Mouse (Mus musculus) B cell, adult 62 days (primary cell): ENCODE data around the gene Actn3. TPM values are rescaled to one million over a fixed set of nuclear protein-coding genes. Genes with fewer than 3 reads are reported as not detected.

Source experiments
- total RNA-seq: library from RNA; stranded (reverse); gene quantifications from 4 replicates; pipeline ENCODE4 v1.2.4, GENCODE M21; 2023

Actn3 gene
- not detected in 4 replicates for total RNA-seq

DNA sequence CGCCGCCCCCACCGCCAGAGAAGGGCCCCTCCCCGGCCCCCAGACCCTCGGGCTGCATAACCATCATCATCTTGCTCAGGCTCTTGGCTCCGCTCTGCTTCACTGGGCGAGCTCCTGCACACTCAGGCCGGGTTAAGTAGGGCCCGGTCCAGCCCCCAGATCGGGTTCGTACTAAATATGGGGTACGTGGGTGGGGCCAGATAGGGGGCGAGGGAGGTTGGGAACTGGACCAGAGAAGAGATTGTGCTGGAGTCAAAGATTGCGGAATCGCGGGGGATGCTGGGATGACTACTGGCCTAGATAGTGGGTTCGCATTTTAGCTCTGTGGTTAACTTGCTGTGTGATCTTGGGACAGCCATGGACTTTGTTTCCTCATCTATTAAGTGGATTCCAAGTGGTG, at the start of gene Actn3:
Gene Actn3, minus strand, starts transcription at position 125 of the 400 bp plus-strand sequence.

GRCm38 (mm10) chr19:4905979-4906794, 28.5 kb upstream of the Actn3 start, which contains the start of gene Bbs1:
Gene Bbs1 (minus strand): TSS chr19:4906628.

GRCm38 (mm10) chr19:4878405-4879323, 955 bp upstream of the Actn3 start, which contains the start of gene Zdhhc24:
Gene Zdhhc24 (plus strand): TSS chr19:4878668.

DNA sequence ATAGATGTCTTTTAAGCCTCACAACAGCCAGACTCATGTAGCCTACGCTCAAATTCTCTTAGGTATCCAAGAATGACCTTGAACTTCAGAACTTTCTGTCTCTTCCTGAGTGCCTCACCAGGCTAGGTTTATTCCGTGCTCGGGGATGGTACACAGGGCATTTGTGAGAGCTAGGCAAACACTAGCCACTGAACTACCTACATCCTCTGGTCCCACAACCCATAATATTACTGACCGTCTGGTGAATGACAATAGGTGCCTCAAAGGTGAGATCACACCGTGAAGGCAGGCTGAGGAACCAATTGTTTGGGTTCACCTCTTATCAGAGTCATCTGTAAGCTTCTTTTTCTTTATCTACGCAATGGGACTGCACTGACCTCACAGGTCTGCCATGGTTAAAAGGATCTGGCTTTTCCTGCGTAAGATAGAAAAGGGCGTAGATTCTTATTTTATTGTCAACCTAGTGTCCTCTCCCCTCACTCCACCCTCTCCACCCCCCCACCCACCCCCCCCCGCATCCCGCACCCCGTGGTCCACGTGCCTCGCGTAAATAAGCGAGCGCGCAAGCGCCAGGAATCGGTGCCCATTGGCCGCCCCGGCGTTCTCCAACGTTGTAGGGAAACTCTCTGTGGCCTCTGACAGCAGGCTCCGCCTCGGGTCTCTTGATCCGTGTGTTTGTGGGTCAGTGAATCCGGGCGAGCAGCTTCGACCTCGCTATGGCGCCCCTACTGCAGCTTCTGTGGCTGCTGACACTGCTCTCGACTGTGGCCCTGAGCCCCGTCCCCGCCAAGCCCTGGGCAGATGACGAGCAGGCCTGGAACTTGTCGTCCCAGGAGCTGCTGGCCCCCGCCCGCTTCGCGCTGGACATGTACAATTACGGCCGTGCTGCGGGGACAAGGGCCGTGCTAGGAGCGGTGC, 22.9 kb downstream of the Actn3 start, which contains the start of gene Ctsf:
Gene Ctsf, plus strand, starts transcription at position 579 of the 918 bp plus-strand sequence.

GRCm38 (mm10) chr19:4839149-4839548, 38.6 kb downstream of the Actn3 start, which contains the start of the genes Ccs and Ccdc87:
Gene Ccs (minus strand): TSS chr19:4839332.
Gene Ccdc87 (plus strand): TSS chr19:4839366.

Other genes starting within 250 kb of the Actn3 start
- not detected in 4 replicates for gene Gm960, start 179.2 kb downstream of the Actn3 start, total RNA-seq
- gene Sptbn2, start 166.7 kb downstream of the Actn3 start, total RNA-seq, result not detected in 4 replicates
- 22.6 to 30.4 TPM (median 26.7 TPM) in 4 replicates for gene Rbm4b, start 121.4 kb downstream of the Actn3 start, total RNA-seq
- 61.9 to 70.4 TPM (median 67.2 TPM) in 4 replicates for gene Rbm4, start 84.0 kb downstream of the Actn3 start, total RNA-seq
- gene Gm21992, start 66.3 kb downstream of the Actn3 start, total RNA-seq, result 31.5 to 41.0 TPM (median 35.7 TPM) in 4 replicates
- gene Rbm14, start 66.3 kb downstream of the Actn3 start, total RNA-seq, result 62.0 to 86.9 TPM (median 81.9 TPM) in 4 replicates
- 17.3 to 22.6 TPM (median 21.8 TPM) in 4 replicates for gene Ccs, start 38.6 kb downstream of the Actn3 start, total RNA-seq
- gene Ccdc87, start 38.5 kb downstream of the Actn3 start, total RNA-seq, result not detected in 4 replicates
- gene Ctsf, start 22.8 kb downstream of the Actn3 start, total RNA-seq, result 0.88 to 1.8 TPM (median 1.5 TPM) in 4 replicates
- gene Zdhhc24, start 759 bp upstream of the Actn3 start, total RNA-seq, result 7.5 to 11.4 TPM (median 9.0 TPM) in 4 replicates
- 2.5 to 3.7 TPM (median 2.6 TPM) in 4 replicates for gene Bbs1, start 28.7 kb upstream of the Actn3 start, total RNA-seq
- gene Dpp3, start 50.4 kb upstream of the Actn3 start, total RNA-seq, result 65.2 to 87.2 TPM (median 74.8 TPM) in 4 replicates
- gene Peli3, start 65.2 kb upstream of the Actn3 start, total RNA-seq, result 1.5 to 2.5 TPM (median 2.0 TPM) in 4 replicates
- 24.7 to 38.8 TPM (median 33.6 TPM) in 4 replicates for gene Mrpl11, start 84.2 kb upstream of the Actn3 start, total RNA-seq
- not detected in 4 replicates for gene Npas4, start 112.4 kb upstream of the Actn3 start, total RNA-seq
- gene Slc29a2, start 146.0 kb upstream of the Actn3 start, total RNA-seq, result 2.2 to 7.1 TPM (median 4.2 TPM) in 4 replicates
- gene B4gat1, start 160.9 kb upstream of the Actn3 start, total RNA-seq, result 2.3 to 4.9 TPM (median 3.2 TPM) in 4 replicates
- 0.37 to 2.7 TPM (median 1.3 TPM) in 4 replicates for gene AC124502.3, start 161.0 kb upstream of the Actn3 start, total RNA-seq
- gene Brms1, start 163.4 kb upstream of the Actn3 start, total RNA-seq, result 59.2 to 73.9 TPM (median 68.5 TPM) in 4 replicates
- 3.0 to 3.9 TPM (median 3.3 TPM) in 4 replicates for gene Rin1, start 172.6 kb upstream of the Actn3 start, total RNA-seq
- not detected in 4 replicates for gene Cd248, start 190.2 kb upstream of the Actn3 start, total RNA-seq
- gene Tmem151a, start 207.6 kb upstream of the Actn3 start, total RNA-seq, result 0.15 to 2.9 TPM (median 0.31 TPM) in 3 of 4 replicates, not detected in the other
- gene Yif1a, start 210.6 kb upstream of the Actn3 start, total RNA-seq, result 31.0 to 32.1 TPM (median 31.7 TPM) in 4 replicates
- gene Cnih2, start 220.6 kb upstream of the Actn3 start, total RNA-seq, result 0.86 to 1.6 TPM (median 1.3 TPM) in 4 replicates
- gene Rab1b, start 229.2 kb upstream of the Actn3 start, total RNA-seq, result 96.5 to 104 TPM (median 103 TPM) in 4 replicates
- gene Klc2, start 240.7 kb upstream of the Actn3 start, total RNA-seq, result 34.4 to 45.7 TPM (median 38.8 TPM) in 4 replicates